Mouse (Mus musculus): Measurements from ENCODE around the gene Ncor1. TPM values are rescaled to one million over a fixed set of nuclear protein-coding genes. Genes with fewer than 3 reads are reported as not detected.
"Not testable (repeated sequence)": the region's sequence is repeated elsewhere in the genome, so short reads cannot be mapped to it uniquely, and the experiment has no call there.

Ncor1 gene
- polyA plus RNA-seq, 1 experiment from 2014 or later, result 65.8 TPM

- H3K27me3 ChIP-seq (ENCODE audit: control insufficient read depth, insufficient read depth, low read depth, low read length), result no peaks in the 10 kb centered on the region
- WGBS, result 99% methylated on average over 3 of the region's 3 CpGs
- no peak overlapping the region for H3K4me2 ChIP-seq (ENCODE audit: low read depth, low read length)
- H3K9ac ChIP-seq (ENCODE audit: low read length), result no peak overlapping the region
- no peak overlapping the region for H3K27ac ChIP-seq (ENCODE audit: low read length)
- no peak for ATAC-seq (ENCODE audit: low read depth)
- H3K9me3 ChIP-seq (ENCODE audit: control insufficient read depth, low read length), result no peaks in the 10 kb centered on the region
- no peaks in the 10 kb centered on the region for H3K4me1 ChIP-seq (replicated peaks; ENCODE audit: control insufficient read depth, insufficient read depth, low read length)
- H3K36me3 ChIP-seq (ENCODE audit: control insufficient read depth, insufficient read depth, low read length), result no peaks in the 10 kb centered on the region
- H3K4me3 ChIP-seq (ENCODE audit: low read length), result no peak overlapping the region
These were observed 6.4 kb upstream of the Ncor1 start for GRCm38 (mm10) chr11:62464696-62465095.

GRCm38 (mm10) chr11:62463225-62463915 is 5.0 kb upstream of the Ncor1 start:
- H3K36me3 ChIP-seq (ENCODE audit: control insufficient read depth, insufficient read depth, low read length), result no peaks in the 10 kb centered on the region
- no peak for ATAC-seq (ENCODE audit: low read depth)
- no peak overlapping the region for H3K4me2 ChIP-seq (ENCODE audit: low read depth, low read length)
- H3K27me3 ChIP-seq (ENCODE audit: control insufficient read depth, insufficient read depth, low read depth, low read length), result no peaks in the 10 kb centered on the region
- no peaks in the 10 kb centered on the region for H3K9me3 ChIP-seq (ENCODE audit: control insufficient read depth, low read length)
- H3K9ac ChIP-seq (ENCODE audit: low read length), result no peak overlapping the region
- no peak overlapping the region for H3K27ac ChIP-seq (ENCODE audit: low read length)
- 72% methylated on average over 2 of the region's 2 CpGs for WGBS
- H3K4me3 ChIP-seq (ENCODE audit: low read length), result no peak overlapping the region
- peaks cover 6% of the 10 kb centered on the region for H3K4me1 ChIP-seq (replicated peaks; ENCODE audit: control insufficient read depth, insufficient read depth, low read length)

- not testable (repeated sequence) for ATAC-seq (ENCODE audit: low read depth); H3K9ac ChIP-seq (ENCODE audit: low read length); H3K36me3 ChIP-seq (ENCODE audit: control insufficient read depth, insufficient read depth, low read length); H3K4me1 ChIP-seq (replicated peaks; ENCODE audit: control insufficient read depth, insufficient read depth, low read length); H3K9me3 ChIP-seq (ENCODE audit: control insufficient read depth, low read length); H3K27me3 ChIP-seq (ENCODE audit: control insufficient read depth, insufficient read depth, low read depth, low read length); H3K27ac ChIP-seq (ENCODE audit: low read length); H3K4me2 ChIP-seq (ENCODE audit: low read depth, low read length); H3K4me3 ChIP-seq (ENCODE audit: low read length)
- WGBS, result 91% methylated on average over 1 of the region's 1 CpGs
These were observed 4.2 kb upstream of the Ncor1 start for GRCm38 (mm10) chr11:62462529-62462928.

- H3K27ac ChIP-seq (ENCODE audit: low read length), result peak overlapping the region; percentile 99
- no peaks in the 10 kb centered on the region for H3K36me3 ChIP-seq (ENCODE audit: control insufficient read depth, insufficient read depth, low read length)
- H3K4me1 ChIP-seq (replicated peaks; ENCODE audit: control insufficient read depth, insufficient read depth, low read length), result peaks cover 14% of the 10 kb centered on the region
- WGBS, result under 1% methylated on average over 9 of the region's 9 CpGs
- no peaks in the 10 kb centered on the region for H3K9me3 ChIP-seq (ENCODE audit: control insufficient read depth, low read length)
- H3K4me3 ChIP-seq (ENCODE audit: low read length), result peak overlapping the region; percentile 55
- H3K4me2 ChIP-seq (ENCODE audit: low read depth, low read length), result peak overlapping the region; percentile 86
- H3K27me3 ChIP-seq (ENCODE audit: control insufficient read depth, insufficient read depth, low read depth, low read length), result no peaks in the 10 kb centered on the region
- peak overlapping the region; percentile 94 for H3K9ac ChIP-seq (ENCODE audit: low read length)
- ATAC-seq (ENCODE audit: low read depth), result no peak
These were observed 439 bp upstream of the Ncor1 start for GRCm38 (mm10) chr11:62458780-62459179.

- under 1% methylated on average over 18 of the region's 18 CpGs for WGBS
- H3K4me1 ChIP-seq (replicated peaks; ENCODE audit: control insufficient read depth, insufficient read depth, low read length), result peaks cover 14% of the 10 kb centered on the region
- H3K27ac ChIP-seq (ENCODE audit: low read length), result peak overlapping the region; percentile 99
These were observed 460 bp downstream of the Ncor1 start for GRCm38 (mm10) chr11:62457891-62458270.

GRCm38 (mm10) chr11:62457241-62457890 is 975 bp downstream of the Ncor1 start:
- Histone ChIP-seq H3K4me3 (ENCODE audit: low read length) (peak overlapping the region; percentile 55), H3K9ac (ENCODE audit: low read length) (peak overlapping the region; percentile 94), H3K27ac (ENCODE audit: low read length) (peak overlapping the region; percentile 99), H3K4me1 (replicated peaks; ENCODE audit: control insufficient read depth, insufficient read depth, low read length) (peaks cover 14% of the 10 kb centered on the region), H3K9me3 (ENCODE audit: control insufficient read depth, low read length) (no peaks in the 10 kb centered on the region), H3K27me3 (ENCODE audit: control insufficient read depth, insufficient read depth, low read depth, low read length) (no peaks in the 10 kb centered on the region), H3K36me3 (ENCODE audit: control insufficient read depth, insufficient read depth, low read length) (no peaks in the 10 kb centered on the region), H3K4me2 (ENCODE audit: low read depth, low read length) (peak overlapping the region; percentile 86)
- ATAC-seq (ENCODE audit: low read depth), result peak; percentile 98
- under 1% methylated on average over 46 of the region's 73 CpGs for WGBS

More at GRCm38 (mm10) chr11:62457891-62458270, 460 bp downstream of the Ncor1 start:
- Histone ChIP-seq H3K36me3 (ENCODE audit: control insufficient read depth, insufficient read depth, low read length) (no peaks in the 10 kb centered on the region), H3K4me3 (ENCODE audit: low read length) (peak overlapping the region; percentile 55), H3K9me3 (ENCODE audit: control insufficient read depth, low read length) (no peaks in the 10 kb centered on the region), H3K9ac (ENCODE audit: low read length) (peak overlapping the region; percentile 94), H3K4me2 (ENCODE audit: low read depth, low read length) (peak overlapping the region; percentile 86), H3K27me3 (ENCODE audit: control insufficient read depth, insufficient read depth, low read depth, low read length) (no peaks in the 10 kb centered on the region)
- no peak for ATAC-seq (ENCODE audit: low read depth)

- Histone ChIP-seq H3K27ac (ENCODE audit: low read length) (peak overlapping the region; percentile 99), H3K27me3 (ENCODE audit: control insufficient read depth, insufficient read depth, low read depth, low read length) (no peaks in the 10 kb centered on the region), H3K9me3 (ENCODE audit: control insufficient read depth, low read length) (no peaks in the 10 kb centered on the region), H3K9ac (ENCODE audit: low read length) (peak overlapping the region; percentile 94), H3K4me3 (ENCODE audit: low read length) (peak overlapping the region; percentile 55), H3K4me2 (ENCODE audit: low read depth, low read length) (peak overlapping the region; percentile 86), H3K36me3 (ENCODE audit: control insufficient read depth, insufficient read depth, low read length) (no peaks in the 10 kb centered on the region), H3K4me1 (replicated peaks; ENCODE audit: control insufficient read depth, insufficient read depth, low read length) (peaks cover 14% of the 10 kb centered on the region)
- peak; percentile 77 for ATAC-seq (ENCODE audit: low read depth)
- under 1% methylated on average over 34 of the region's 42 CpGs for WGBS
These were observed 1.7 kb downstream of the Ncor1 start for GRCm38 (mm10) chr11:62456483-62457172.

- Histone ChIP-seq H3K27ac (ENCODE audit: low read length) (no peak overlapping the region), H3K9me3 (ENCODE audit: control insufficient read depth, low read length) (no peaks in the 10 kb centered on the region), H3K36me3 (ENCODE audit: control insufficient read depth, insufficient read depth, low read length) (no peaks in the 10 kb centered on the region), H3K9ac (ENCODE audit: low read length) (peak overlapping the region; percentile 94), H3K27me3 (ENCODE audit: control insufficient read depth, insufficient read depth, low read depth, low read length) (no peaks in the 10 kb centered on the region), H3K4me2 (ENCODE audit: low read depth, low read length) (peak overlapping the region; percentile 86), H3K4me3 (ENCODE audit: low read length) (peak overlapping the region; percentile 55), H3K4me1 (replicated peaks; ENCODE audit: control insufficient read depth, insufficient read depth, low read length) (peaks cover 14% of the 10 kb centered on the region)
- ATAC-seq (ENCODE audit: low read depth), result no peak
- WGBS, result 10% methylated on average over 3 of the region's 3 CpGs
These were observed 2.3 kb downstream of the Ncor1 start for GRCm38 (mm10) chr11:62456021-62456482.

GRCm38 (mm10) chr11:62455193-62455592 is 3.1 kb downstream of the Ncor1 start:
- Histone ChIP-seq H3K27me3 (ENCODE audit: control insufficient read depth, insufficient read depth, low read depth, low read length) (no peaks in the 10 kb centered on the region), H3K4me2 (ENCODE audit: low read depth, low read length) (0 out of 2 replicates have a peak overlapping the region, but pooled peaks have one; percentile 17), H3K4me1 (replicated peaks; ENCODE audit: control insufficient read depth, insufficient read depth, low read length) (peaks cover 14% of the 10 kb centered on the region), H3K9ac (ENCODE audit: low read length) (no peak overlapping the region), H3K9me3 (ENCODE audit: control insufficient read depth, low read length) (no peaks in the 10 kb centered on the region), H3K4me3 (ENCODE audit: low read length) (no peak overlapping the region), H3K27ac (ENCODE audit: low read length) (no peak overlapping the region), H3K36me3 (ENCODE audit: control insufficient read depth, insufficient read depth, low read length) (no peaks in the 10 kb centered on the region)
- 44% methylated on average over 1 of the region's 1 CpGs for WGBS
- ATAC-seq (ENCODE audit: low read depth), result no peak

Data from lung, embryonic 16.5 days (tissue).